Mouse (Mus musculus) MEL (cell line): ENCODE results near the gene Ring1. TPM values are rescaled to one million over a fixed set of nuclear protein-coding genes. Genes with fewer than 3 reads are reported as not detected.
A peak's percentile ranks its signal among the peaks of the same experiment; 100 is the strongest.

ENCODE experiments used
- DNase-seq: peaks from one replicate; pipeline ENCODE4 v3.0.0; 2011; ENCODE audit warnings: low read depth, low spot score
- H3K27ac ChIP-seq: 2 replicates; pipeline ENCODE4 v1.5.1; 2012; ENCODE audit warnings: low read depth, mild to moderate bottlenecking, control low read depth, low read length, moderate library complexity; ENCODE audit not compliant: control insufficient read depth
- H3K27me3 ChIP-seq, 2 experiments: fragments of 150-350 bp in 1 of 2; sonication (generic) in 1 of 2; 2 replicates each; pipeline ENCODE4 v1.6.1; 2012; ENCODE audit warnings: low read length in 2 of 2, mild to moderate bottlenecking in 2 of 2, improper control_type of control experiment in 1 of 2, moderate library complexity in 1 of 2; ENCODE audit not compliant: insufficient read depth in 2 of 2, control insufficient read depth in 1 of 2
- H3K36me3 ChIP-seq, 2 experiments: 2 replicates each; pipeline ENCODE4 v1.6.1; 2012 to 2014; ENCODE audit warnings: low read length in 2 of 2, improper control_type of control experiment in 1 of 2, inconsistent platforms in 1 of 2, mild to moderate bottlenecking in 1 of 2; ENCODE audit not compliant: insufficient read depth in 2 of 2, control insufficient read depth in 1 of 2
- H3K4me1 ChIP-seq, 2 experiments: fragments of 150-350 bp in 1 of 2; sonication (generic) in 1 of 2; 2 replicates each; pipeline ENCODE4 v1.6.1; 2012; ENCODE audit warnings: low read length in 2 of 2, improper control_type of control experiment in 1 of 2, mild to moderate bottlenecking in 1 of 2; ENCODE audit not compliant: insufficient read depth in 2 of 2, control insufficient read depth in 1 of 2
- H3K4me3 ChIP-seq, 2 experiments: fragments of 150-350 bp in 1 of 2; sonication (generic) in 1 of 2; 2 replicates each; pipeline ENCODE4 v1.5.1; 2012; ENCODE audit warnings: low read depth in 2 of 2, low read length in 2 of 2, mild to moderate bottlenecking in 2 of 2, moderate library complexity in 2 of 2, control low read depth in 1 of 2, improper control_type of control experiment in 1 of 2; ENCODE audit not compliant: control insufficient read depth in 1 of 2, insufficient read depth in 1 of 2
- H3K79me2 ChIP-seq: 2 replicates; pipeline ENCODE4 v1.6.1; 2012; ENCODE audit warnings: mild to moderate bottlenecking, low read length, moderate library complexity; ENCODE audit not compliant: control insufficient read depth, poor library complexity, insufficient read depth
- H3K9ac ChIP-seq: 2 replicates; pipeline ENCODE4 v1.6.1; 2012; ENCODE audit warnings: low read depth, mild to moderate bottlenecking, control low read depth, low read length, moderate library complexity; ENCODE audit not compliant: control insufficient read depth, poor library complexity, severe bottlenecking
- H3K9me3 ChIP-seq: fragments of 150-350 bp; sonication (generic); replicated peaks from 2 replicates; pipeline ENCODE4 v1.6.1; 2012; ENCODE audit warnings: mild to moderate bottlenecking, low read length, improper control_type of control experiment, moderate library complexity; ENCODE audit not compliant: insufficient read depth
- BHLHE40 ChIP-seq: IDR thresholded peaks from 2 replicates; pipeline ENCODE4 v1.6.1; 2012; ENCODE audit warnings: low read depth, mild to moderate bottlenecking, inconsistent platforms, low read length, improper control_type of control experiment, borderline replicate concordance
- E2F4 ChIP-seq: IDR thresholded peaks from 2 replicates; pipeline ENCODE4 v1.6.1; 2011; ENCODE audit warnings: low read depth, low read length, improper control_type of control experiment, borderline replicate concordance
- ELF1 ChIP-seq: IDR thresholded peaks from 2 replicates; pipeline ENCODE4 v1.6.1; 2014; ENCODE audit warnings: low read depth, mild to moderate bottlenecking, inconsistent platforms, low read length, improper control_type of control experiment, moderate library complexity
- EP300 ChIP-seq, 2 experiments: IDR thresholded peaks; 2 replicates each; pipeline ENCODE4 v1.6.1; 2011; ENCODE audit warnings: improper control_type of control experiment in 2 of 2, low read length in 2 of 2, low read depth in 1 of 2, mild to moderate bottlenecking in 1 of 2
- ETS1 ChIP-seq: IDR thresholded peaks from 2 replicates; pipeline ENCODE4 v1.6.1; 2012; ENCODE audit warnings: low read depth, mild to moderate bottlenecking, inconsistent platforms, low read length, improper control_type of control experiment, moderate library complexity
- GATA1 ChIP-seq: IDR thresholded peaks from 2 replicates; pipeline ENCODE4 v1.6.1; 2011; ENCODE audit warnings: low read depth, low read length, improper control_type of control experiment
- HCFC1 ChIP-seq: IDR thresholded peaks from 2 replicates; pipeline ENCODE4 v1.6.1; 2012; ENCODE audit warnings: low read depth, mild to moderate bottlenecking, inconsistent platforms, low read length, improper control_type of control experiment, moderate library complexity
- MAFK ChIP-seq: IDR thresholded peaks from 2 replicates; pipeline ENCODE4 v1.6.1; 2011; ENCODE audit warnings: low read depth, mild to moderate bottlenecking, low read length, improper control_type of control experiment, borderline replicate concordance
- MAZ ChIP-seq: IDR thresholded peaks from 2 replicates; pipeline ENCODE4 v1.6.1; 2012; ENCODE audit warnings: low read depth, mild to moderate bottlenecking, inconsistent platforms, low read length, improper control_type of control experiment
- MYB ChIP-seq: IDR thresholded peaks from 2 replicates; pipeline ENCODE4 v1.6.1; 2011; ENCODE audit warnings: mild to moderate bottlenecking, low read depth, low read length, improper control_type of control experiment
- NELFE ChIP-seq: IDR thresholded peaks from 2 replicates; pipeline ENCODE4 v1.6.1; 2011; ENCODE audit warnings: low read depth, low read length, improper control_type of control experiment
- NRF1 ChIP-seq: IDR thresholded peaks from 2 replicates; pipeline ENCODE4 v1.6.1; 2014; ENCODE audit warnings: low read depth, mild to moderate bottlenecking, inconsistent platforms, low read length, improper control_type of control experiment, moderate library complexity; ENCODE audit not compliant: poor library complexity, insufficient read depth, severe bottlenecking
- RAD21 ChIP-seq: IDR thresholded peaks from 2 replicates; pipeline ENCODE4 v1.6.1; 2011; ENCODE audit warnings: mild to moderate bottlenecking, low read depth, low read length, improper control_type of control experiment
- RCOR1 ChIP-seq: IDR thresholded peaks from 2 replicates; pipeline ENCODE4 v1.6.1; 2012; ENCODE audit warnings: low read depth, mild to moderate bottlenecking, inconsistent platforms, low read length, improper control_type of control experiment
- SIN3A ChIP-seq: IDR thresholded peaks from 2 replicates; pipeline ENCODE4 v1.6.1; 2012; ENCODE audit warnings: low read length, improper control_type of control experiment, inconsistent platforms
- SMC3 ChIP-seq: IDR thresholded peaks from 2 replicates; pipeline ENCODE4 v1.6.1; 2011; ENCODE audit warnings: low read depth, low read length, improper control_type of control experiment
- TBP ChIP-seq: IDR thresholded peaks from 2 replicates; pipeline ENCODE4 v1.8.0; 2011; ENCODE audit warnings: low read depth, low read length, improper control_type of control experiment
- TCF12 ChIP-seq: IDR thresholded peaks from 2 replicates; pipeline ENCODE4 v1.6.1; 2014; ENCODE audit warnings: low read depth, mild to moderate bottlenecking, inconsistent platforms, low read length, improper control_type of control experiment, moderate library complexity
- UBTF ChIP-seq: IDR thresholded peaks from 2 replicates; pipeline ENCODE4 v1.6.1; 2012; ENCODE audit warnings: low read depth, mild to moderate bottlenecking, inconsistent platforms, low read length, improper control_type of control experiment, moderate library complexity, borderline replicate concordance; ENCODE audit not compliant: insufficient read depth
- USF1 ChIP-seq: IDR thresholded peaks from 2 replicates; pipeline ENCODE4 v1.6.1; 2014; ENCODE audit warnings: low read depth, mild to moderate bottlenecking, inconsistent platforms, low read length, improper control_type of control experiment, moderate library complexity
- USF2 ChIP-seq, 2 experiments: IDR thresholded peaks; 2 replicates each; pipeline ENCODE4 v1.6.1; 2011 to 2012; ENCODE audit warnings: improper control_type of control experiment in 2 of 2, low read length in 2 of 2, borderline replicate concordance in 1 of 2, inconsistent platforms in 1 of 2, low read depth in 1 of 2, mild to moderate bottlenecking in 1 of 2; ENCODE audit not compliant: insufficient read depth in 1 of 2
- ZC3H11A ChIP-seq: IDR thresholded peaks from 2 replicates; pipeline ENCODE4 v1.6.1; 2012; ENCODE audit warnings: low read depth, mild to moderate bottlenecking, inconsistent platforms, low read length, improper control_type of control experiment
- ZMIZ1 ChIP-seq: IDR thresholded peaks from 2 replicates; pipeline ENCODE4 v1.6.1; 2012; ENCODE audit warnings: low read depth, mild to moderate bottlenecking, inconsistent platforms, low read length, improper control_type of control experiment, moderate library complexity
- polyA plus RNA-seq, 2 experiments: library from polyadenylated mRNA; stranded (reverse) in 1 of 2; unstranded in 1 of 2; fragments of >175 nt in 1 of 2; fragments of >200 nt in 1 of 2; gene quantifications; 2 replicates each; pipeline versions ENCODE4 v1.2.1 to v1.2.4; 2012; ENCODE audit warnings: low replicate concordance in 2 of 2, low read depth in 1 of 2; ENCODE audit not compliant: insufficient read length in 2 of 2, insufficient read depth in 1 of 2, missing spikeins in 1 of 2
- total RNA-seq: library from RNA; depleted of rRNA; stranded (reverse); fragments of 300-350 nt; gene quantifications from 2 replicates; pipeline ENCODE4 v1.2.3, GENCODE M21; 2012

Gene Ring1
- total and polyA plus RNA-seq, 3 experiments = 18.3 to 28.4 TPM; not detected in 1

GRCm38 (mm10) chr17:34036647-34037046, 12.2 kb upstream of the Ring1 start:
- no peak overlapping the region for H3K9ac ChIP-seq
- no peaks in the 10 kb centered on the region for H3K27me3 ChIP-seq
- DNase-seq = no peak
- TF ChIP-seq USF2 (IDR thresholded peaks at IDR 0.05; ENCODE audit: borderline replicate concordance in 1 of 2, insufficient read depth in 1 of 2, low read depth in 1 of 2, low read length in 2 of 2) (no peak), TBP (no peak), RCOR1 (no peak), MAZ (no peak), ETS1 (no peak), E2F4 (no peak), ZMIZ1 (no peak), EP300 (IDR thresholded peaks at IDR 0.05; ENCODE audit: low read depth in 1 of 2, low read length in 2 of 2) (no peak), NELFE (no peak), BHLHE40 (no peak), UBTF (no peak), SMC3 (no peak), TCF12 (no peak), GATA1 (no peak)
- peaks cover 2 to 6% of the 10 kb centered on the region in 2 experiments; a peak in 3 of 4 replicates for H3K36me3 ChIP-seq
- H3K4me1 ChIP-seq = peaks cover 2 to 10% of the 10 kb centered on the region in 2 experiments; a peak in 3 of 4 replicates
- H3K79me2 ChIP-seq = peaks cover 20% of the 10 kb centered on the region
- H3K4me3 ChIP-seq = no peak overlapping the region
- H3K27ac ChIP-seq = no peak overlapping the region
- no peaks in the 10 kb centered on the region for H3K9me3 ChIP-seq

GRCm38 (mm10) chr17:34035517-34035916, 11.0 kb upstream of the Ring1 start:
- Histone ChIP-seq H3K4me1 (peaks cover 2 to 13% of the 10 kb centered on the region in 2 experiments; a peak in 3 of 4 replicates), H3K9me3 (no peaks in the 10 kb centered on the region), H3K79me2 (peaks cover 30% of the 10 kb centered on the region), H3K27me3 (no peaks in the 10 kb centered on the region), H3K4me3 (no peak overlapping the region), H3K27ac (no peak overlapping the region), H3K9ac (no peak overlapping the region), H3K36me3 (peaks cover 2 to 6% of the 10 kb centered on the region in 2 experiments; a peak in 3 of 4 replicates)
- TF ChIP-seq HCFC1 = no peak
- TF ChIP-seq MAZ = no peak
- TF ChIP-seq RCOR1 = no peak
- no peak for DNase-seq

GRCm38 (mm10) chr17:34034064-34034463, 9.6 kb upstream of the Ring1 start:
- H3K9ac ChIP-seq = no peak overlapping the region
- H3K4me1 ChIP-seq = peaks cover 2 to 21% of the 10 kb centered on the region in 2 experiments; a peak in 3 of 4 replicates
- H3K79me2 ChIP-seq = peaks cover 39% of the 10 kb centered on the region
- peak; percentile 87 for DNase-seq
- no peaks in the 10 kb centered on the region for H3K9me3 ChIP-seq
- no peak overlapping the region for H3K27ac ChIP-seq
- H3K27me3 ChIP-seq = no peaks in the 10 kb centered on the region
- H3K4me3 ChIP-seq = no peak overlapping the region
- peaks cover 2 to 14% of the 10 kb centered on the region in 2 experiments; a peak in 3 of 4 replicates for H3K36me3 ChIP-seq
- no peak for TF ChIP-seq NRF1
- no peak for TF ChIP-seq GATA1
- no peak for TF ChIP-seq ELF1
- TF ChIP-seq SIN3A = peak; percentile 49; the same call in 1 of the 2 replicates
- TF ChIP-seq HCFC1 = no peak; the same call in 1 of the 2 replicates
- peak; percentile 36 for TF ChIP-seq RAD21
- TF ChIP-seq MAFK = no peak
- TF ChIP-seq USF1 = no peak
- TF ChIP-seq EP300 (IDR thresholded peaks at IDR 0.05; ENCODE audit: low read depth in 1 of 2, low read length in 2 of 2) = no peak
- TF ChIP-seq USF2 (IDR thresholded peaks at IDR 0.05; ENCODE audit: borderline replicate concordance in 1 of 2, insufficient read depth in 1 of 2, low read depth in 1 of 2, low read length in 2 of 2) = no peak
- TF ChIP-seq ETS1 = no peak
- no peak for TF ChIP-seq UBTF
- TF ChIP-seq TBP = no peak
- no peak for TF ChIP-seq RCOR1
- peak; percentile 69 for TF ChIP-seq SMC3
- TF ChIP-seq ZC3H11A = peak; percentile 35; the same call in 1 of the 2 replicates
- TF ChIP-seq MYB = no peak
